Mouse (Mus musculus) right cerebral cortex, adult 2 months (tissue): ENCODE results near the gene Sfmbt2.
A peak's percentile ranks its signal among the peaks of the same experiment; 100 is the strongest.

ENCODE experiments used
- DNase-seq, 2 experiments: peaks; one replicate each; pipeline ENCODE4 v3.0.0; 2021 to 2022; ENCODE audit warnings: low spot score in 2 of 2

Gene Sfmbt2

GRCm38 (mm10) chr2:10565491-10565890 is 195.2 kb downstream of the Sfmbt2 start:
- DNase-seq: no peak

GRCm38 (mm10) chr2:10569392-10569791 is 199.1 kb downstream of the Sfmbt2 start:
- DNase-seq: no peak

GRCm38 (mm10) chr2:10572311-10572710 is 202.0 kb downstream of the Sfmbt2 start:
- no peak for DNase-seq

GRCm38 (mm10) chr2:10575962-10576740 is 205.8 kb downstream of the Sfmbt2 start:
- no peak for DNase-seq

- DNase-seq: peak; percentile 14 to 17
Observed at GRCm38 (mm10) chr2:10582673-10583072, 212.4 kb downstream of the Sfmbt2 start.

- no peak for DNase-seq
Observed at GRCm38 (mm10) chr2:10583103-10583502, 212.8 kb downstream of the Sfmbt2 start.

- DNase-seq: no peak
Observed at GRCm38 (mm10) chr2:10591310-10591709, 221.0 kb downstream of the Sfmbt2 start.

- DNase-seq: no peak
Observed at GRCm38 (mm10) chr2:10615500-10615899, 245.2 kb downstream of the Sfmbt2 start.
